23 mouse cellular contexts compared by ENCODE assay signal in genomic region chr6:112551298-112551697, GRCm38 (mm10).
"Had no signal": no experiment of that assay in that cellular context is flagged by ENCODE, and none has a peak within 500 bp of the region (broad histone marks: within the 10 kb centered on the region; RNA-seq: fewer than 3 reads in every experiment).

No protein-coding gene starts in this region.

- H3K27me3 ChIP-seq: heart, embryonic 13.5 days; heart, embryonic 15.5 days; hindbrain, embryonic 13.5 days; hindbrain, embryonic 15.5 days; kidney, embryonic 15.5 days; liver, embryonic 12.5 days had no signal

- H3K9me3 ChIP-seq: heart, embryonic 13.5 days; heart, embryonic 15.5 days; hindbrain, embryonic 13.5 days; hindbrain, embryonic 15.5 days; kidney, embryonic 15.5 days; limb, embryonic 13.5 days; limb, embryonic 15.5 days; liver, embryonic 12.5 days had no signal

- H3K36me3 ChIP-seq: heart, embryonic 13.5 days; heart, embryonic 15.5 days; hindbrain, embryonic 13.5 days; hindbrain, embryonic 15.5 days; kidney, embryonic 15.5 days; limb, embryonic 13.5 days; limb, embryonic 15.5 days; liver, embryonic 12.5 days had no signal

- DNase-seq: gastrocnemius, postnatal 14 days; gastrocnemius, postnatal 36 days; heart, adult 2 months; heart, postnatal 14 days; heart, postnatal 36 days; kidney, adult 11 months; kidney, adult 9 months; kidney, postnatal 14 days; layer of hippocampus, adult 9-11 months; layer of hippocampus, postnatal 36 days; left cerebral cortex, postnatal 4 days had no signal

- ATAC-seq: hindbrain, postnatal 0 days; intestine, embryonic 16.5 days; liver, embryonic 12.5 days had no signal

- H3K9ac ChIP-seq: heart, embryonic 13.5 days; heart, embryonic 15.5 days; hindbrain, embryonic 13.5 days; hindbrain, embryonic 15.5 days; kidney, embryonic 15.5 days; limb, embryonic 13.5 days; limb, embryonic 15.5 days; liver, embryonic 12.5 days had no signal

- H3K4me2 ChIP-seq: heart, embryonic 11.5 days; heart, embryonic 13.5 days; heart, embryonic 15.5 days; hindbrain, embryonic 13.5 days; hindbrain, embryonic 15.5 days; kidney, embryonic 15.5 days; limb, embryonic 13.5 days; limb, embryonic 15.5 days; liver, embryonic 12.5 days had no signal

- H3K27ac ChIP-seq: heart, adult 2 months; heart, embryonic 13.5 days; heart, embryonic 15.5 days; hindbrain, embryonic 13.5 days; hindbrain, embryonic 15.5 days; hindbrain, postnatal 0 days; kidney, embryonic 15.5 days; kidney, postnatal 0 days; limb, embryonic 13.5 days; limb, embryonic 15.5 days; liver, embryonic 12.5 days had no signal

- H3K4me3 ChIP-seq: heart, adult 2 months; heart, embryonic 13.5 days; heart, embryonic 15.5 days; hindbrain, embryonic 13.5 days; hindbrain, embryonic 15.5 days; kidney, embryonic 15.5 days; limb, embryonic 13.5 days; limb, embryonic 15.5 days; liver, embryonic 12.5 days had no signal

- H3K4me1 ChIP-seq: heart, embryonic 13.5 days; heart, embryonic 15.5 days; hindbrain, embryonic 15.5 days; limb, embryonic 15.5 days; liver, embryonic 12.5 days had no signal
